Mouse (Mus musculus): ENCODE data around the gene Rita1.

Rita1 gene

DNA sequence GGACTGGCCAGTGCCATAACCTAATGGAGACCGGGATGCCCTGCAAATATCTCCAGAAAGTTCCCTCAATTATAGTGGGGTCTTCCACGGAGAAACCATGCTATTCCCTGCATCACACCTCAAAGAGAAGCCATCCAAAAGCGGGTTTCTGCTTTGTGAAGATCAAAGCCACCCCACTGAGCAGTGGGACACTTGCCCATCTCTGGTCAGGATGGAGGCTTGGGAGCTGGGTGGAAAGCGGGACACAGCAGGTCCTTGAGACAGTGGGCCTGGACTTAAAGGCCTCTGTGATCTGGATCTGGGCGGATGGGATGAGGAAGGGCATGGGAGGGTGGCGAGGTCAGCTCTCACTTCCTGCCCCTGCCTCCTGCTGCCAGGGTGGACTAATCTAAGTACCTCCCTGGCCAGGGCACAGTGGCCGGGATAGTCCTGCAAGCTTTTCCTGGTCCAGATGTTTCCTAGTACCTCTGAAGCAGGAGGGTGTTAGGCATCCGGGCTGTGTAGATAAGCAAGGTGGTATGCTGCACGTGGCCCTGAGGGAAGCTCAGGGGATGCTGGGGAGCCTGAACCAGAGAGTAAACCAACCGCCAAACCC, 37.8 kb downstream of the Rita1 start:
- intact Hi-C loops (cut with DNase I), result no loop called here

GRCm38 (mm10) chr5:120571056-120571740, 41.2 kb downstream of the Rita1 start:
- intact Hi-C loops (cut with DNase I), result no loop called here

DNA sequence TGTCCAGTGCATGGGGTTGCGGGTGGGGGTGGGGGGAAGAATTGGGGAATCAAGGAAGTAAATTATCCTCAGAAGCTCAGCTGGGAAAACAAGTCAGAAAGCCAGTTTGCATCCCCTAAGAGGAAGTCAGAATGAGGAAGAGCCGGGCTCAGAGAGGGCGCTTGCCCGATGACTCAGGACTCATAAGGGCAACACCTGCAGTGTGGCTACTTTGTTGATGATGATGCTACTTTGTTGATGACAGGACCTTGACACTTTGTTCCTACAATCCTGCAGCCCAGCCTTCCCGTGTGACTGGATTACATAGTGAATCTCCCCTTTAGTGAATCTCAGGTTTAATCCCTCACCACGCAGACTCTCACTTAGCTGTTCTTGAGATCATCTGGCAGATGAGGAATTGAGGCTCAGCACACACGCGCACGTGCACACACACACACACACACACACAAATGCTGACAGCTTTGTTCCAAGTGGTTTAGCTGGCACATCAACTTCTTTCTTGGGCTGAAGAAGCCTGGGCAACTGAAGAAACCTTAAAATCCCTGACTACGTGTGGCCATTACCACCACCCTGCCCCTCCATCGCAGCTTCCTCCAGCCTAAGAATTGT, 42.0 kb downstream of the Rita1 start:
- intact Hi-C loops (cut with DNase I), result no loop called here

- intact Hi-C loops (cut with DNase I), result no loop called here
Observed at GRCm38 (mm10) chr5:120569791-120570190, 42.6 kb downstream of the Rita1 start.

DNA sequence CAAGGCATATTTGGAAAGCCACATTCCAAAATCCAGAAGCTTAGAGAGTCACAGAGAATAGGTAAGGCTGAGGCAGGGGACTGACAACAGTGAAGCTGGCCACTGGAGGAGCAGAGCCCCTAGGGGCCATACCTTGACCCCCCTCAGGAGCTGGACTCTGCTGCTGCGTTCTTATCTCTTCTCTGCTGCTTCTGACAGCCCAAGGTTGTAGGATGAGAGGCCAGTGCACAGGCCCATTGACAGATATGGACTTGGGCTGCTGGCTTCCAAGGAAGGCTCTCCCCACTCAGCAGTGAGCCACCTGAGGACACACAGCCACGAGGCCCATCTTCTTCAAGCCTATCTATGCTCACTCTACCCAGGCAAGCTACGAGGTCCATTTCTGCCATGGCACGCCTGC, 43.4 kb downstream of the Rita1 start:
- intact Hi-C loops (cut with DNase I), result no loop called here

GRCm38 (mm10) chr5:120568336-120568768, 44.0 kb downstream of the Rita1 start:
- intact Hi-C loops (cut with DNase I), result no loop called here

DNA sequence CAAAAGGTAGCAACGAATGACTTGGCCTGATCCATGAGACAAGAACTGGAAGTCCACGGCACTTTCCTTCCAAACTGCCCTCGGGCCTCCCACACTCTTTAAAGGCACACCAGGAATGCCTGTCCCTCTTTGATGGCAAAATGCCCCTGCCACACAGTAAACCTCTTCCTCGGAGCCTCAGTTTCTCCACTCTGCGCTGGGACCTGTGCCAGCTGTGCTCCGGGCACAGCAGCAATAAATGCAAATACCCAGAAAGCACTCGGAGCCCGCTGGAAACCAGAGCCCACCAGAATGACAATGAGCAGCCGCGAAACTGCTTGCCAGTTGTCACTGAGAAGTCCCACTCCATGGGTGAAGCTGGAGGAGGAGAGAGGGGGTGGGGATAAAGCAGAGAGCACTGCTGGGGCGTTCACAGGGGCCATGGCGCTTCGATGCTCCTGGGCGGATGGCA, 44.6 kb downstream of the Rita1 start:
- intact Hi-C loops (cut with DNase I), result no loop called here

DNA sequence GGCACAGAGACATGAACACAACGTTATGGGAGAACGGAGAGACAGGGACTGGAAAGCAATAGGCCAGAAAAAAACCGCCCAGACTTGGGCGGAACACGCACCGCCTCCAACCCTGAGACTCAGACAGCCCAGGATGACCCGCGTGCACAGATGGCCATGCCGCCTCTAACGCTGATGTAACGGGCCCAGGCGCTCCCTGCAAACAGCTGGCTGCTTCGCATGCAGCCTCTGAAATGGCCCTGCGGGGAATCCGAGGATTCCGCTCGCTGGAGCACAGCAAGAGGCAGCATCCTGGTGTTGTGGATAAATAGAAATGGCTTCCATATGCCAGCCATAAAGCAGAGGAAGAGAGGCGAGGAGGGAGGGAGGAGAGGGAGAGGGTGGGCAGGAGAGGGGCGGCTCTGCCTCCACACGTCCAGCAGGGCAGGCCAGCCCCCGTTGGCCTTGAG, 45.1 kb downstream of the Rita1 start:
- intact Hi-C loops (cut with DNase I), result no loop called here

DNA sequence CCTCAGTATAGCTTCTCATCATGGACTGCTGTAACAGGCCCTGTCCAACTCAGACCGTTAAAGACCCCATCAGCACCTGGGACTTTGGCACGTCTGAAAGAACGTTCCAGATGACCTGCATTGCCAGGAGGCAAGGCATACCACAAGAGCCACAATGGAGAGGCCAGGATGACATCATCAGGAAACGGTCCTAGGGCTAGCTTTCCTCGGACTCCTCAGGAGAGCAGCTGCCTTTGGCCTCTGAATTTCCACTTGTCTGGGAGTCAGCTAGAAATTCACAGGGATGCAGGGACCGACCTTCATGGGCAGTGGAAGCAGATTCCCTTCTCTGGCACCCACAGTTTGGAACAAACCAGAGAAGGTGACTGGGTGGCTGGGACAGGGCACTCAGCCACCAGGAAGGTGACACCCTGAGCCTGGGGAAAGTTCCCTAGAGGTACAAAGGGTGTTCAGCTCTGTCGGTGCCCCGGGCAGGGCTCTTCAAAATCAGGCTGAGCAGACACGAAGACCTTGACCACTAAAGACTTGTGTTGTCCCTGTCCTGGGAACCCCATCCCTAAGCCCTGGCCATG, 45.6 kb downstream of the Rita1 start:
- intact Hi-C loops (cut with DNase I), result no loop called here

GRCm38 (mm10) chr5:120566101-120566500, 46.3 kb downstream of the Rita1 start:
- intact Hi-C loops (cut with DNase I), result no loop called here

GRCm38 (mm10) chr5:120565171-120565905, 47.1 kb downstream of the Rita1 start:
- intact Hi-C loops (cut with DNase I), result no loop called here

DNA sequence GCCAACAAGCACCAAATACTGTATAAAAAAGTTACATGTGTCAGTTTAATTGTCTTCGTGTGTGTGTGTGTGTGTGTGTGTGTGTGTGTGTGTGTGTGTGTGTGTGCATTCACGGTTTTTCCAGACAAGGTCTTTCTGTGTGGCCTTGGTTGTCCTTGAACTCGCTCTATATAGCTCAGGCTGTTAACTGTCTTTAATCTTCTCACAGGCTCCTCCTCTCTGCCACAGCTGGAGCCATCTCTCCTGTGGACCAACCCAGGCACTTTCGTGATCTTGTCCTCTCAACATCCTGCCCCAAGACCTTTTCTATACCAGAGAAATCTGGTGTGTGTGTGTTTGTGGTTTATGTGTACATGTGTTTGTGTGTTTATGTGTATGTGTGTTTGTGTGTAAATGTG, 48.5 kb downstream of the Rita1 start:
- intact Hi-C loops (cut with DNase I), result no loop called here

DNA sequence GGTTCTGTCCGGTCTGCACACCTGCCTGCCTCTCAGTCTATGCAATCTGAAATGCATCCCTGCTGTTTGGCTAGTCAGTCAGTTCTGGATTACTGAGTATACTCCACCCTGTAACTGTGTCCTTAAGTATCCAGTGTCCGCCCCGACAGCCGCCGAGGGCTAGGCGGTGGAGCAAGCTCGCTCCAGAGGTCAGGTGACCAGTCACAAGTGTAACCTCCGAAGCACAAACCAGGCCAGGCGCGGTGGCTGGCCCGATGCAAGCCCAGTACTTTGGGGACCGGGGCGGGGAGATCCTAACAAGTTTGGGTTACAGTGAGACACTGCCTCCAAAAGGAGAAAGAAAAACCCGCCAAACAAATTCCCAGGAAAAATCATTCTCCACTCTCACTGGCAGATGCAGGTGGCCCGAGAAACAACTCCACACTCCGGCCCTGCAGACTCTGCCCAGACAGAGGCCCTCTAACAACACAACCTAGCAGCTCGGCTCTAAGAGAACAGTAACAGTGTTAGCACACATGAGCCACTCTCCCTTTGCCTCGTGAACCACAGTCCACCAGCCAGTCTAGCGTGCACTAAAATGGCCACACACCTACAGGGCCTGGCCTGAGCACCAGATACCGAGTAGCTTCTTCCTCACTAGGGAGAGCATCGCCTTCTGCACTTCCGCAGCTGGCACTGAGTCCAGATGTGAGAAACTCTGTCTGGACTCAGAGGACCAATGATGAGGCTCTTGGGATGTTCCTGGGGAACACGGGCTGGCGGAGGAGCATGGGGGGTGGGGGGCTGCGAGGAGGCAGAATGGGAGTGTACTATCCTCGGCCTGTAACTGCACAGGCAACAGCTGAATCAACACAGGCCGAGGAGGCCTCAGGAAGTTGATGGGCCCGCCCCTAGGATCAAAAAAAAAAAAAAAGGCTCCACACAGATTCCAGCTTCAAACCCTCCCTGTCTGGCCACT, 49.2 kb downstream of the Rita1 start:
- intact Hi-C loops (cut with DNase I), result no loop called here

DNA sequence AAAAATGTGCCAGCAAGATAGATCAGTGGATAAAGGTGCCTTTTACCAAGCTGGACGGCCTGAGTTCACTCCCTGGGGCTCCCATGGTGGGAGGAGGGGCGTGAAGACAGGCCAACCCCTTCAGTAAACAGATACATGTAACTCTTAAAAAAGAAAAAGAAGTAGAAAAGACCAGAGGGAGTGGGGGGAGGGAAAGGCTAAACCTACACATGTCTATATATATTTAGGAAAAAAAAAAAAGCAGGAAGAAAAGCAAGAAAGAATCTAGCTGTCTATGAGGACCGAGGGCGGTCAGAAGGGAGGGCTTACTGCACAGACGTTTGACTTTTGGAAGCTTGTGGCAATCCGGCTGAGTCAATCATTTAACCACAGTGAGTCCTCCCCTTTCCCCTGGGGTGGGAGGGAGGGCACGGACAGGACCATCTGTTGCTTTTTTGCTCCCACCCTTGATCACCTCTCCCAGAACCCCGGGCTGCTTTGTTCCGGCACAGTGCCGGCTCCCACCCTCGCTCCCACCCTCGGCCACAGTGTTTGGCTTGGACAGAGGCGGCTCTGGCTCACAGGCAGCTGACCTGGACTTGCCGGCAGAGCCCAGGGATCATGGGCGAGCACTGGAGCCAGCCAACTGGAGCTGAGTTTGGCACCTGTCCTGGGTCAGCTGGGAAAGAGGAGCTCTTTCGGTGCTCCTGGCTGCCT, 51.6 kb downstream of the Rita1 start:
- intact Hi-C loops (cut with DNase I), result no loop called here

DNA sequence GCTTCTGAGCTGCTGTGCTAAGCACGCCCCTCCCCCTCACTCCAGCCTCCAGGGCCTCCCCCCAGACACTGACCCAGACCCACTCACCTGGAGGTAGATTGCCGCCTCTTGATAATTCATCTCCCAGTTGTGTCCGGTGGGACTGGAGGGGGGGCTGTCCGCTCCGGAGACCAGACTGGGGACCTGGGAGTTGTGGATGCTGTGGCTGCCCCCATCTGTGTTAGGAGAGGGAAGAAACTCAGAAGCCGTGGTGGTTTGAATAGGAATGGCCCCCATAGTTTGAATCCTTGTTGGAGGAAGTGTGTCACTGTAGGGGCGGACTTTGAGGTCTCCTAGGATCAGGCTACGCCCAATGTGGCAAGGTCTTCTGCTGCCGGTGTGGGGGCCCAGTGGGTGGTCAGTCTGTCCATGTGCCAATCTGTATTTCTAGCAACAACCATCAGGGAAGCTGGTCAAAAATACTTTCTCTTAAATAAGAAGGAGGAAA, 52.2 kb downstream of the Rita1 start:
- intact Hi-C loops (cut with DNase I), result no loop called here

- intact Hi-C loops (cut with DNase I), result no loop called here
Observed at GRCm38 (mm10) chr5:120558762-120559161, 53.6 kb downstream of the Rita1 start.

DNA sequence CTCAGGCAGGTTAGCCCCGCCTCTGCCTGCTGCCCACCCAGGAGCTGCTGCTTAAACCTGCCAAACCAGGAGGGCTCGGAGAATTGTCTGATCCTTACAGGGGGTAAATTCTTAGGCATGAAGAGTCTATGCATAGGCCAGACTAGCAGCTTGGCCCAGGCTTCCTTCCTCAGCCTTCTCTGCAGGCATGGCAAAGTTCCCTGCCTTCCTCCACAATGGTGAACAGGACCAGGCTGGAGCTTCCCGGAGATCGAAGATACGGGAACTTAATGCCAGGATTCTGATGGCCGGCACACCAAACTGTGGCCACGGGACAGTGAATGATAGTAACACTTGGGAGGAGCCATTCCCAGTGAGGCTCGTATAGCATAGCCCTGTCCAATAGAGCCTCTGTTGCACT, 54.3 kb downstream of the Rita1 start:
- intact Hi-C loops (cut with DNase I), result no loop called here

DNA sequence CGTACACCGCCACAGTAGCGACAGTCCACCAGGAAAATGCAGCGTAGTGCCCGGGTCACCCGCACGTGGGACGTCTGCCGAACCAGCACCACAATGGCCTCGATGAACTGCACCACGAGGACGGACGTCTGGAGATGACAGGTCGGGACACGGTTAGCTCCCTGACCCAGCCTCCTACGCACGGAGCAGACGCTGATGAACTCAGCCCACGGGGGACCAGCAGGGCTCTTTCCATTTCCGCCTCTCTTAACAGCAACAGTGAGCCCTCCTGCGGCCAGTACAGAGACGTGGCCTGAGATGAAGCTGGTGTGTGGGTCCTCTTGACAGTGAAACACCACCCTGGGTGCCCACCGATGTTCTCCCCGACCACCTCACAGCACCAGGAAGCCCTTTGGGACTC, 56.5 kb downstream of the Rita1 start:
- intact Hi-C loops (cut with DNase I), result no loop called here

- intact Hi-C loops (cut with DNase I), result loop anchor here (5.0 kb wide), 1 partner anchor 37 kb away; the partner anchor contains the start of genes Iqcd and Tpcn1
Observed at GRCm38 (mm10) chr5:120550673-120551072, 61.7 kb downstream of the Rita1 start.

Measured in adrenal gland (tissue).